Mouse (Mus musculus): Measurements from ENCODE around the gene Trim69. TPM values are rescaled to one million over a fixed set of nuclear protein-coding genes. Genes with fewer than 3 reads are reported as not detected.

Trim69 gene
- 0.63 to 3.3 TPM (median 2.0 TPM) in 4 replicates for total RNA-seq (2023)

DNA sequence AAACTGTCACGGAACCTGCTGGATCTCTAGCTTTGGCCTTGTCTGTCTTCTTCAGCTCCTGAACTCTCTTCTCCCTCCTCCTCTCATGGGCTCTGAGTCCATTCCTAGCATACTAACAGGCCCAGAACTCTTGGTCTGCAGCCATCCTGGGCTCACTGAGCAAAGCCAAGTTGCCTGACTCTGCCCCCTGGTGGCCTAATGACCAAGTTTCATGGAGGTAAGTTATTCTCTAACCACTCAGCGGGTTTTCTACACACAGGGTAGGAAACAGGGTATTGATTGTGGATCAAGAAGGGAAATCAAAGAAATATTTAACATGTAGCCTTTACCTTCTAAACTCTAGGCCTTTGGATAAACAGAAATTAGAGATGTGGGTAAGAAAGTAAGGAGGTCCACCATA is at the start of gene Trim69:
TSS of gene Trim69 (plus strand) at position 21 of the 400 bp plus-strand sequence.

DNA sequence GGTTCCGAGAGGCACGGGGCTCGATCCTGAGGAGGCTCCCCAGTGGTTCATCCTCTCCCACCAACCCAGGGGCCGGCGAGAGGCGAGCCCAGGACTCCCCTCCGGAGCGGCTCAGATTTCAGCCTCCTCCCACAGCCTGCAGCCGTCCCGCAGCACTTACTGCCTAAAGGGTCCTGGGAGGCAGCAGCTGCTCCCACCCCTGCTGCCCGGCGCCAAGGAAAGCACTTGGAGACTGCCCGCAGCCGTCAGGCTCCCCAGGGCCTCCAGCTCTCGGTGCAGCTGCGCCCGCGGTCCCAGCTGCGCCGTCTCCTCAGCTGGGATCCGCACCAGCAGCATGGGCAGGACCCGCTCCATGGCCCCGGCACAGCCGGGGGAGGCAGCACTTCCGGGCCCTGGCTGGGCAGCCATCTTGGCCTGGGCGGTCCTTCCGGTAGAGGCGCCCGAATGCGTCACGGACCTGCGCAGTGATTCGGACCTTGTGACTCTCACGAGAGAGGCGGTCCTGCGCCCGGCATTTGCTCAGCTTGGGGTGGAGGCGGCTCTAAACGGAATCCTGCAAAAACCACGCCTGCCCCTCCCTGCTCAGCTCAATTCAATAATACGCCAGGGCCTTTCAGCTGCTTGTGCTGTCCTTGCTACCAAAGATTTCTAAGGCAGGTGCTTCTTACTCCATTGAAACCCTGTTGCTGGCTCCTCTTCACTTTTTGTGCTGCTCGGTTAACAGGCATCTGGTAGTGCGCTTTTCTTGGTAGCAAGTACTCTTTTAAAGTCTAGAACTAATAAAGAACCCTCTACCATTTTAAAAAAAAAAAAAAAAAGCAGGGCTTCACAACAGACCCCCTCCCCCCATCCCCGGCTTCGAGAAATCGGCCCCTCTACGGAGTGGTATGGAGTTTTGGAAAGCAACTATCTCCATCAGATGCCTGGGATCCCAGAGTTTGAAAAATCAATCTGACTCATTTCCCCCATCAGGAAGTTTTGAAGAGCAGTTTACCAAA is 42.2 kb upstream of the Trim69 start, which contains the start of gene Spg11:
TSS of gene Spg11 (minus strand) at position 426 of the 998 bp plus-strand sequence.

DNA sequence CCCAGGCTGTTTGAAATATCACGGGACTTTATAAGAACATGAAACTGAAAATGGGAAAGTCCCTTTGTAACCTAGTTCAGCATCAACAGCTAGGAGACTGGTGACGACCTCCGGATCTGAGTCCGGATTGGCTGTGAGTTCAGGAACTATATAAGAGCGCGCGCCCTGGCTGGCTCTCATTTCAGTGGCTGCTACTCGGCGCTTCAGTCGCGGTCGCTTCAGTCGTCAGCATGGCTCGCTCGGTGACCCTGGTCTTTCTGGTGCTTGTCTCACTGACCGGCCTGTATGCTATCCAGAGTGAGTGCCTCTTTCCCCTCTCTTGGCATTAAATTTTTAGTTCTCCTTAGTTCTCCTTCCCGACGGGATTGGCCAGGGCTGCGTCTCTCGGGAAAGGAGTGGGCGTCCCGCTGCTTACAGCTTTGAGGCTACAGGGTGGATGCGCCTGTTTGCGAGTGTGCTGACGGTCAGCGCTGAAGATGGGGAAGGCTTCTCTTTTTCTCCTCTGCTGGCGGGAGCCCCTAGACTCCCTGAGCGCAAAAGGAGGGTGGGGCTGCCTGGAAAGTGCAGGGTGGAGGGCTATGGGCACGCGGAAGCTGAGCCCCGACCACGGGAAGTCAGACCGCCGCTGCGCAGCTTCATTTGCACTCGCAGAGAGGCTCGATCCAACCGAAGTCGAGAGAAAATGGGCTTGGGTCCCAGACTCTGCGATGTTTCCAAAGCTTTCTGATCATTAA is 12.8 kb upstream of the Trim69 start, which contains the start of gene B2m:
TSS of gene B2m (plus strand) at position 179 of the 734 bp plus-strand sequence.

DNA sequence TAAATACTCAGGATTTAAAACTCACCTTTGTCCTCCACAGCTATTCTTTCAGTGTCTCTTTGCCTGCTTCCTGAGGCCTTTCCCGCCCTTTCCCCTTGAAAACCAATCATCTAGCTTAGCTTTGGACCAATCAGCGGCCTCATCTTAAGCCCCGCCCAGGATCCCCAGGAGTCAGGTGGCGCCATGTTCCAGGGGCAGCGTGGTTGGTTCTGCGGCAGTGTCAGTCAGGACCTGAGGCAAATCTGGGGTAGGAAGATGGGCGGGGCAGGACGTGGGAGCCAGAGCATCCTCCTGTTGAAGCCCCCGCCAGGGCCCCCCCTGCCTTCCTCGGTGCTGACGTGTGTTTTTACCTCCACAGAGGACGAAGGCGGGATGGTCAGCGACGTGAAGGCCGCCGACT is 25.6 kb downstream of the Trim69 start, which contains the start of the genes Patl2 and Terb2:
TSS of gene Patl2 (minus strand) at position 84 of the 400 bp plus-strand sequence.
TSS of gene Terb2 (plus strand) at position 167 of the 400 bp plus-strand sequence.

Other genes with a start within 250 kb of the Trim69 start
- 40.8 to 48.5 TPM (median 43.3 TPM) in 4 replicates for gene Ctdspl2, start 204.7 kb upstream of the Trim69 start, total RNA-seq (2023)
- not detected in 4 replicates for gene Mageb3, start 204.6 kb upstream of the Trim69 start, total RNA-seq (2023)
- gene Eif3j1, start 132.2 kb upstream of the Trim69 start, total RNA-seq (2023), result 39.8 to 45.1 TPM (median 41.9 TPM) in 4 replicates
- 28.5 to 31.7 TPM (median 31.6 TPM) in 4 replicates for gene Spg11, start 42.3 kb upstream of the Trim69 start, total RNA-seq (2023)
- 1,478 to 1,606 TPM (median 1,516 TPM) in 4 replicates for gene B2m, start 13.0 kb upstream of the Trim69 start, total RNA-seq (2023)
- gene Patl2, start 25.5 kb downstream of the Trim69 start, total RNA-seq (2023), result not detected in 4 replicates
- not detected in 4 replicates for gene Terb2, start 25.6 kb downstream of the Trim69 start, total RNA-seq (2023)
- 5.8 to 7.8 TPM (median 6.7 TPM) in 4 replicates for gene Sord, start 74.0 kb downstream of the Trim69 start, total RNA-seq (2023)
- gene Duox2, start 137.7 kb downstream of the Trim69 start, total RNA-seq (2023), result not detected in 4 replicates
- 0.36 TPM in 1 of 4 replicates, not detected in the others for gene Duoxa2, start 138.2 kb downstream of the Trim69 start, total RNA-seq (2023)
- not detected in 4 replicates for gene Duoxa1, start 153.0 kb downstream of the Trim69 start, total RNA-seq (2023)
- not detected in 4 replicates for gene Duox1, start 155.0 kb downstream of the Trim69 start, total RNA-seq (2023)
- 2.6 to 4.6 TPM (median 3.8 TPM) in 4 replicates for gene Shf, start 208.5 kb downstream of the Trim69 start, total RNA-seq (2023)